Mouse (Mus musculus): Measurements from ENCODE around the gene Hmx2.

- TF ChIP-seq CTCF (IDR thresholded peaks at IDR 0.05; ENCODE audit: control insufficient read depth, insufficient read depth, insufficient replicate concordance, low read depth, low read length): no peak
- no peak for TF ChIP-seq POLR2A (IDR thresholded peaks at IDR 0.05; ENCODE audit: control insufficient read depth, low read depth, low read length)
Measured at GRCm38 (mm10) chr7:131605481-131605880, 56.9 kb downstream of the Hmx2 start.
